Mouse (Mus musculus): ENCODE measurements around the gene Elmsan1. TPM values are rescaled to one million over a fixed set of nuclear protein-coding genes. Genes with fewer than 3 reads are reported as not detected.

Gene Elmsan1
- polyA plus RNA-seq, 1 experiment: 7.4 TPM

- TF ChIP-seq CTCF (conservative IDR thresholded peaks at IDR 0.05; ENCODE audit: insufficient read depth, insufficient read length, low read depth, low read length) (no peak), POLR2A (IDR thresholded peaks at IDR 0.05; ENCODE audit: low read depth, low read length) (no peak)
- H3K4me3 ChIP-seq (ENCODE audit: insufficient read depth, low read depth, low read length): peak overlapping the region; percentile 40
- no peak overlapping the region for H3K27ac ChIP-seq (ENCODE audit: insufficient read depth, low read depth, low read length)
- DNase-seq: peak; percentile 78
- WGBS: 6% methylated on average over 17 of the region's 17 CpGs
- H3K36me3 ChIP-seq (ENCODE audit: control insufficient read depth, insufficient read depth, low read length): no peaks in the 10 kb centered on the region
- H3K4me1 ChIP-seq (ENCODE audit: control insufficient read depth, insufficient read depth, low read length): peaks cover 7% of the 10 kb centered on the region; the same call in 1 of the 2 replicates
- no peaks in the 10 kb centered on the region for H3K27me3 ChIP-seq (replicated peaks; ENCODE audit: control insufficient read depth, insufficient read depth, low read length)
Measured at GRCm38 (mm10) chr12:84222405-84222961, 3.8 kb upstream of the Elmsan1 start.

- H3K27ac ChIP-seq (ENCODE audit: insufficient read depth, low read depth, low read length): no peak overlapping the region
- H3K36me3 ChIP-seq (ENCODE audit: control insufficient read depth, insufficient read depth, low read length): no peaks in the 10 kb centered on the region
- TF ChIP-seq POLR2A (IDR thresholded peaks at IDR 0.05; ENCODE audit: low read depth, low read length) (no peak), CTCF (conservative IDR thresholded peaks at IDR 0.05; ENCODE audit: insufficient read depth, insufficient read length, low read depth, low read length) (no peak)
- no peaks in the 10 kb centered on the region for H3K27me3 ChIP-seq (replicated peaks; ENCODE audit: control insufficient read depth, insufficient read depth, low read length)
- no peak for DNase-seq
- H3K4me3 ChIP-seq (ENCODE audit: insufficient read depth, low read depth, low read length): no peak overlapping the region
- H3K4me1 ChIP-seq (ENCODE audit: control insufficient read depth, insufficient read depth, low read length): peaks cover 10% of the 10 kb centered on the region
- 89% methylated on average over 14 of the region's 14 CpGs for WGBS
Measured at GRCm38 (mm10) chr12:84220951-84221891, 2.5 kb upstream of the Elmsan1 start.

- H3K4me1 ChIP-seq (ENCODE audit: control insufficient read depth, insufficient read depth, low read length): peaks cover 15% of the 10 kb centered on the region
- DNase-seq: no peak
- no peak overlapping the region for H3K4me3 ChIP-seq (ENCODE audit: insufficient read depth, low read depth, low read length)
- no peaks in the 10 kb centered on the region for H3K27me3 ChIP-seq (replicated peaks; ENCODE audit: control insufficient read depth, insufficient read depth, low read length)
- H3K27ac ChIP-seq (ENCODE audit: insufficient read depth, low read depth, low read length): no peak overlapping the region
- H3K36me3 ChIP-seq (ENCODE audit: control insufficient read depth, insufficient read depth, low read length): no peaks in the 10 kb centered on the region
- over 99% methylated on average over 4 of the region's 4 CpGs for WGBS
- TF ChIP-seq POLR2A (IDR thresholded peaks at IDR 0.05; ENCODE audit: low read depth, low read length) (no peak), CTCF (conservative IDR thresholded peaks at IDR 0.05; ENCODE audit: insufficient read depth, insufficient read length, low read depth, low read length) (no peak)
Measured at GRCm38 (mm10) chr12:84220515-84220914, 1.8 kb upstream of the Elmsan1 start.

- peak overlapping the region; percentile 69 for H3K27ac ChIP-seq (ENCODE audit: insufficient read depth, low read depth, low read length)
- no peak for TF ChIP-seq POLR2A (IDR thresholded peaks at IDR 0.05; ENCODE audit: low read depth, low read length)
- no peak for TF ChIP-seq CTCF (conservative IDR thresholded peaks at IDR 0.05; ENCODE audit: insufficient read depth, insufficient read length, low read depth, low read length)
- DNase-seq: peak; percentile 54
- H3K4me3 ChIP-seq (ENCODE audit: insufficient read depth, low read depth, low read length): peak overlapping the region; percentile 82
- WGBS: 6% methylated on average over 14 of the region's 14 CpGs
- H3K4me1 ChIP-seq (ENCODE audit: control insufficient read depth, insufficient read depth, low read length): peaks cover 17% of the 10 kb centered on the region
- no peaks in the 10 kb centered on the region for H3K36me3 ChIP-seq (ENCODE audit: control insufficient read depth, insufficient read depth, low read length)
- no peaks in the 10 kb centered on the region for H3K27me3 ChIP-seq (replicated peaks; ENCODE audit: control insufficient read depth, insufficient read depth, low read length)
Measured at GRCm38 (mm10) chr12:84219121-84219561, 460 bp upstream of the Elmsan1 start.

GRCm38 (mm10) chr12:84217508-84218131, 1.1 kb downstream of the Elmsan1 start:
- DNase-seq: peak; percentile 62
- Histone ChIP-seq H3K36me3 (ENCODE audit: control insufficient read depth, insufficient read depth, low read length) (no peaks in the 10 kb centered on the region), H3K4me3 (ENCODE audit: insufficient read depth, low read depth, low read length) (peak overlapping the region; percentile 82), H3K27me3 (replicated peaks; ENCODE audit: control insufficient read depth, insufficient read depth, low read length) (no peaks in the 10 kb centered on the region), H3K27ac (ENCODE audit: insufficient read depth, low read depth, low read length) (peak overlapping the region; percentile 69), H3K4me1 (ENCODE audit: control insufficient read depth, insufficient read depth, low read length) (peaks cover 20% of the 10 kb centered on the region)
- WGBS: 7% methylated on average over 21 of the region's 21 CpGs
- no peak for TF ChIP-seq POLR2A (IDR thresholded peaks at IDR 0.05; ENCODE audit: low read depth, low read length)
- no peak for TF ChIP-seq CTCF (conservative IDR thresholded peaks at IDR 0.05; ENCODE audit: insufficient read depth, insufficient read length, low read depth, low read length)

- WGBS: 31% methylated on average over 4 of the region's 4 CpGs
- Histone ChIP-seq H3K27me3 (replicated peaks; ENCODE audit: control insufficient read depth, insufficient read depth, low read length) (no peaks in the 10 kb centered on the region), H3K4me3 (ENCODE audit: insufficient read depth, low read depth, low read length) (peak overlapping the region; percentile 82; the same call in 1 of the 2 replicates), H3K36me3 (ENCODE audit: control insufficient read depth, insufficient read depth, low read length) (no peaks in the 10 kb centered on the region), H3K4me1 (ENCODE audit: control insufficient read depth, insufficient read depth, low read length) (peaks cover 22% of the 10 kb centered on the region), H3K27ac (ENCODE audit: insufficient read depth, low read depth, low read length) (peak overlapping the region; percentile 22)
- TF ChIP-seq POLR2A (IDR thresholded peaks at IDR 0.05; ENCODE audit: low read depth, low read length): no peak
- TF ChIP-seq CTCF (conservative IDR thresholded peaks at IDR 0.05; ENCODE audit: insufficient read depth, insufficient read length, low read depth, low read length): no peak
- DNase-seq: peak; percentile 39
Measured at GRCm38 (mm10) chr12:84217111-84217507, 1.6 kb downstream of the Elmsan1 start.

All from kidney, adult 2 months (tissue).